Mouse (Mus musculus): ENCODE measurements around the gene Rufy1. TPM values are rescaled to one million over a fixed set of nuclear protein-coding genes. Genes with fewer than 3 reads are reported as not detected.

The Rufy1 gene
- polyA plus RNA-seq (2012; fragmentation: generic; extraction: Trizol) = 13.9 TPM

DNA sequence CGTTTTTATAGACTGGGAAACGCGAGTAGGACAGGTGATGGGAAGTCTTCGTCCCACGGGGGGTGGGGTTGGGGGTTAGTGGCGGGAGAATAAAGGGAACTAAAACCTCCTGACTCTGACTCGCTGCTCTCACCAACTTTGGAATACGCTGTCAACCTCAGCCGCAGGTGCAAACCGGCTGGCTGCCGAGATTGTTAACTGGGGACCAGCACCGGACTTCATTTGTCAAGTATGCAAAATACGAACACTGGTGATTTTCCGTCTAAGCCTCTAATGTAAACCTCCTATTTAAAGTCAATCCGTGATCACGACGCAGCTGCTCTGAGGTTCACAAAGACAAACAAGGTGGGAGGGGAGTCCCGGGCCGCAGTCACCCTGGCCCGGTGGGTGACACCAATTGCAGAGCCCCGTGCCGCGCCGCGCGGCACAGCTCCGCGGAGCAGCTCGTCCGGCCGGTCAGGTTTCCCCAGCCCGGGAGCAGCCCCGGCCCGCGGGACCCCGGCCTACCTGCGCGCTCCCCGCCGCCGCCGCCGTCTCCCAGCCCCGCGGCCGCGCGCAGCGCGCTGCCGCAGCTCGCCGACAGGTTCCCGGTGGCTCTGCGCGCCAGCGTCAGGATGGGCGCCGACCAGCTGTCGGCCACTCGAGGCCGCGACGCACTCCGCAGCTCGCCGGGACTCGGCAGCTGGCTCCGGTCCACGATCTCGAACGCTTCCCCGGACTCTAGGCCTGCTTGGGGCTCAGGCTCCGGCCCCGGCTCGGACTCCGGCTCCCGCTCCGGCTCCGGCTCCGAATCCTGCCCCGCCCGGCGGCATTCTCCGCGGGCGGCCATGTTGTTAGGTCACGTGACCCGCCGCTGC, at the start of gene Rufy1:
TSS of gene Rufy1 (minus strand) at position 849 of the 857 bp plus-strand sequence.
- no peaks in the 10 kb centered on the region for H3K27me3 ChIP-seq (ENCODE audit: control insufficient read depth, insufficient read depth, insufficient read length)
- H3K4me3 ChIP-seq = peak within 1 kb of the TSS; percentile 50
- H3ac ChIP-seq (ENCODE audit: control insufficient read depth, insufficient read length) = peak within 1 kb of the TSS; percentile 93
- no peaks in the 10 kb centered on the region for H3K79me2 ChIP-seq (ENCODE audit: control insufficient read depth, insufficient read depth)
- TF ChIP-seq SRF (IDR thresholded peaks at IDR 0.05; ENCODE audit: control insufficient read depth, insufficient read length, low read depth) (no peak), POLR2A (IDR thresholded peaks at IDR 0.05; ENCODE audit: insufficient read length, low read depth) (peak; percentile 74), MYOD1 (IDR thresholded peaks at IDR 0.05; ENCODE audit: control insufficient read depth in 1 of 3, insufficient read length in 2 of 3, low read depth in 2 of 3) (peak in 2 of 3 experiments; percentile 53 to 82), USF1 (IDR thresholded peaks at IDR 0.05; ENCODE audit: low read depth) (no peak), REST (IDR thresholded peaks at IDR 0.05; ENCODE audit: insufficient read depth, insufficient read length) (no peak), TCF12 (IDR thresholded peaks at IDR 0.05; ENCODE audit: insufficient read depth, poor library complexity, severe bottlenecking) (peak; percentile 3), TCF3 (IDR thresholded peaks at IDR 0.05; ENCODE audit: insufficient read length, low read depth) (no peak), MAX (IDR thresholded peaks at IDR 0.05; ENCODE audit: low read depth) (no peak), CEBPB (IDR thresholded peaks at IDR 0.05; ENCODE audit: insufficient read depth, poor library complexity, severe bottlenecking) (no peak), E2F4 (IDR thresholded peaks at IDR 0.05; ENCODE audit: insufficient read depth) (no peak), MYOG (IDR thresholded peaks at IDR 0.05; ENCODE audit: control insufficient read depth in 1 of 3, insufficient read depth in 1 of 3, insufficient read length in 2 of 3, low read depth in 2 of 3) (peak in 2 of 3 experiments; percentile 87), POLR2AphosphoS2 (IDR thresholded peaks at IDR 0.05; ENCODE audit: insufficient read length, low read depth) (peak; percentile 58)
- H3K4me2 ChIP-seq (ENCODE audit: low read depth) = peak within 1 kb of the TSS; percentile 82
- no peaks in the 10 kb centered on the region for H3K36me3 ChIP-seq (ENCODE audit: control insufficient read depth, insufficient read depth)

DNA sequence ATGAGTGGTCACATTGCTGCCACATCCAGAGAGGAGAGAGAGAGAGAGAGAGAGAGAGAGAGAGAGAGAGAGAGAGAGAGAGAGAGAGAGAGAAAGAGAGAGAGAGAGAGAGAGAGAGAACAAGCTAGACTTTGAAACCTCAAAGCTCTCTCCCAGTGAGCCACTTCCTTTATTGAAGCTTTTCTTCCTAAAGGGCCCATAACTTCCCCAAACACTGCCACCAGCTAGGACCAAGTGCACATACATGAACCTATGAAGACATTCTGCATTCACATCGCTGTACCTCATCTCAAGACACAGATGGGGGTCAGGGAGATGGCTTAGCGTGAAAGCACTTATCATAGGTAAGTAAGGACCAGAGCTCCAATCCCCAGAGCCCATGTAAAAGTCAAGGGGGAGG, 47.1 kb upstream of the Rufy1 start:
- no peaks in the 10 kb centered on the region for H3K79me2 ChIP-seq (ENCODE audit: control insufficient read depth, insufficient read depth)
- no peak overlapping the region for H3ac ChIP-seq (ENCODE audit: control insufficient read depth, insufficient read length)
- TF ChIP-seq E2F4 (IDR thresholded peaks at IDR 0.05; ENCODE audit: insufficient read depth) = no peak
- TF ChIP-seq MYOG (IDR thresholded peaks at IDR 0.05; ENCODE audit: control insufficient read depth in 1 of 3, insufficient read depth in 1 of 3, insufficient read length in 2 of 3, low read depth in 2 of 3) = no peak
- no peak for TF ChIP-seq SRF (IDR thresholded peaks at IDR 0.05; ENCODE audit: control insufficient read depth, insufficient read length, low read depth)
- no peak for TF ChIP-seq POLR2AphosphoS2 (IDR thresholded peaks at IDR 0.05; ENCODE audit: insufficient read length, low read depth)
- TF ChIP-seq CEBPB (IDR thresholded peaks at IDR 0.05; ENCODE audit: insufficient read depth, poor library complexity, severe bottlenecking) = no peak
- TF ChIP-seq USF1 (IDR thresholded peaks at IDR 0.05; ENCODE audit: low read depth) = no peak
- no peak overlapping the region for H3K4me3 ChIP-seq
- no peaks in the 10 kb centered on the region for H3K36me3 ChIP-seq (ENCODE audit: control insufficient read depth, insufficient read depth)
- H3K27me3 ChIP-seq (ENCODE audit: control insufficient read depth, insufficient read depth, insufficient read length) = peaks cover 32% of the 10 kb centered on the region
- H3K4me2 ChIP-seq (ENCODE audit: low read depth) = no peak overlapping the region

- no peaks in the 10 kb centered on the region for H3K36me3 ChIP-seq (ENCODE audit: control insufficient read depth, insufficient read depth)
- H3K79me2 ChIP-seq (ENCODE audit: control insufficient read depth, insufficient read depth) = no peaks in the 10 kb centered on the region
- H3K4me2 ChIP-seq (ENCODE audit: low read depth) = no peak overlapping the region
- H3ac ChIP-seq (ENCODE audit: control insufficient read depth, insufficient read length) = no peak overlapping the region
- H3K27me3 ChIP-seq (ENCODE audit: control insufficient read depth, insufficient read depth, insufficient read length) = peaks cover 32% of the 10 kb centered on the region
- no peak overlapping the region for H3K4me3 ChIP-seq
- TF ChIP-seq CEBPB (IDR thresholded peaks at IDR 0.05; ENCODE audit: insufficient read depth, poor library complexity, severe bottlenecking) (no peak), MAX (IDR thresholded peaks at IDR 0.05; ENCODE audit: low read depth) (no peak), TCF3 (IDR thresholded peaks at IDR 0.05; ENCODE audit: insufficient read length, low read depth) (no peak), USF1 (IDR thresholded peaks at IDR 0.05; ENCODE audit: low read depth) (no peak), TCF12 (IDR thresholded peaks at IDR 0.05; ENCODE audit: insufficient read depth, poor library complexity, severe bottlenecking) (no peak), POLR2AphosphoS2 (IDR thresholded peaks at IDR 0.05; ENCODE audit: insufficient read length, low read depth) (no peak), E2F4 (IDR thresholded peaks at IDR 0.05; ENCODE audit: insufficient read depth) (no peak), REST (IDR thresholded peaks at IDR 0.05; ENCODE audit: insufficient read depth, insufficient read length) (no peak), SRF (IDR thresholded peaks at IDR 0.05; ENCODE audit: control insufficient read depth, insufficient read length, low read depth) (no peak), MYOG (IDR thresholded peaks at IDR 0.05; ENCODE audit: control insufficient read depth in 1 of 3, insufficient read depth in 1 of 3, insufficient read length in 2 of 3, low read depth in 2 of 3) (no peak), MYOD1 (IDR thresholded peaks at IDR 0.05; ENCODE audit: control insufficient read depth in 1 of 3, insufficient read length in 2 of 3, low read depth in 2 of 3) (no peak), POLR2A (IDR thresholded peaks at IDR 0.05; ENCODE audit: insufficient read length, low read depth) (no peak)
Measured at GRCm38 (mm10) chr11:50477486-50478070, 46.7 kb upstream of the Rufy1 start.

- Histone ChIP-seq H3K4me3 (no peak overlapping the region), H3ac (ENCODE audit: control insufficient read depth, insufficient read length) (no peak overlapping the region), H3K27me3 (ENCODE audit: control insufficient read depth, insufficient read depth, insufficient read length) (peaks cover 29% of the 10 kb centered on the region), H3K79me2 (ENCODE audit: control insufficient read depth, insufficient read depth) (no peaks in the 10 kb centered on the region), H3K4me2 (ENCODE audit: low read depth) (no peak overlapping the region), H3K36me3 (ENCODE audit: control insufficient read depth, insufficient read depth) (no peaks in the 10 kb centered on the region)
- TF ChIP-seq MYOD1 (IDR thresholded peaks at IDR 0.05; ENCODE audit: control insufficient read depth in 1 of 3, insufficient read length in 2 of 3, low read depth in 2 of 3) (no peak), MAX (IDR thresholded peaks at IDR 0.05; ENCODE audit: low read depth) (no peak), REST (IDR thresholded peaks at IDR 0.05; ENCODE audit: insufficient read depth, insufficient read length) (no peak), POLR2AphosphoS2 (IDR thresholded peaks at IDR 0.05; ENCODE audit: insufficient read length, low read depth) (no peak), CEBPB (IDR thresholded peaks at IDR 0.05; ENCODE audit: insufficient read depth, poor library complexity, severe bottlenecking) (no peak), SRF (IDR thresholded peaks at IDR 0.05; ENCODE audit: control insufficient read depth, insufficient read length, low read depth) (no peak)
Measured at GRCm38 (mm10) chr11:50476971-50477370, 46.0 kb upstream of the Rufy1 start.

Measured in myocyte (in vitro differentiated cells).